Comparison of ENCODE assay signal across 23 mouse cellular contexts in the genomic region with DNA sequence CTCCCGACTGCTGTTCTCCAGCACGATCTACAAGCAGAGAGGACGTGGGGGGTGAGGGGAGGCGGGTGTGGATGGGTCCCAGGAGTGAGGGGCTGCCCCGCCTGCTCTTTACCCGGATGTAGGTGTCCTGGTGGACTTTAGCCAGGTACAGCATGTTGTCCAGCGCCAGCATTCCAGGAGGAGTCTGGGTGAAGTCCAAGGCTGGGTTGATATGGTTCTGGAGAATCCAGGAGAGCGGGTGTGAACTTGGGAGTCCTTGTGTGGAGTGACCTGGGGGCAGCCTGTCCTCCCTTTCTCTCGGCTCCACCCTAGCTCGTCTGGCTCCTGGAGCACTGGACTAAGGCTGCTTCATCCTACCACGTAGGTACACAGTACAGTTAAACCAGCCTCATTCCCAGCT. TPM values are rescaled to one million over a fixed set of nuclear protein-coding genes. Genes with fewer than 3 reads are reported as not detected.
A peak's percentile ranks its signal among the peaks of the same experiment; 100 is the strongest.
DNase-seq lines count a peak whose midpoint lies in the region; ATAC-seq lines count a peak whose summit lies in the region.
"Had no signal": no experiment of that assay in that cellular context is flagged by ENCODE, and none has a peak within 500 bp of the region (broad histone marks: within the 10 kb centered on the region; RNA-seq: fewer than 3 reads in every experiment).

No protein-coding gene starts in this region.

- no peaks in the 10 kb centered on the region for H3K27me3 ChIP-seq in limb, embryonic 15.5 days
- H3K27me3 ChIP-seq in limb, embryonic 10.5 days (ENCODE audit: low read depth, poor library complexity, severe bottlenecking): no peaks in the 10 kb centered on the region
- no peaks in the 10 kb centered on the region for H3K27me3 ChIP-seq in intestine, embryonic 16.5 days (replicated peaks; ENCODE audit: control insufficient read depth, insufficient read depth, low read length)
- H3K27me3 ChIP-seq: embryonic facial prominence, embryonic 12.5 days had no signal

- DNase-seq in limb, embryonic 10.5 days (ENCODE audit: low spot score): no peak
- DNase-seq in kidney, adult 8-10 months: peak; percentile 90 to 91
- peak; percentile 84 to 93 for DNase-seq in kidney, postnatal 25 days
- DNase-seq in spleen, postnatal 14 days (ENCODE audit: low spot score in 2 of 2): no peak
- DNase-seq in retina, embryonic 14.5 days (ENCODE audit: low spot score): no peak
- DNase-seq: adrenal gland, adult 8-10 months; B cell, adult 2 months; cerebellum, adult 11-12 months; cerebellum, postnatal 25 days; forebrain, postnatal 0 days; gastrocnemius, postnatal 36 days; heart, postnatal 36 days; lung, postnatal 10 days; right cerebral cortex, adult 18-20 months; right cerebral cortex, postnatal 4 days had no signal

- 0 out of 2 replicates have a peak overlapping the region, but pooled peaks have one; percentile 2 for H3K9ac ChIP-seq in limb, embryonic 15.5 days
- H3K9ac ChIP-seq in intestine, embryonic 16.5 days (ENCODE audit: low read depth, low read length): 0 out of 2 replicates have a peak overlapping the region, but pooled peaks have one; percentile 1
- H3K9ac ChIP-seq: embryonic facial prominence, embryonic 12.5 days; forebrain, postnatal 0 days; liver, embryonic 14.5 days had no signal

- no peaks in the 10 kb centered on the region for H3K4me1 ChIP-seq in limb, embryonic 15.5 days
- H3K4me1 ChIP-seq in limb, embryonic 10.5 days: no peaks in the 10 kb centered on the region
- no peaks in the 10 kb centered on the region; the same call in 1 of the 2 replicates for H3K4me1 ChIP-seq in intestine, embryonic 16.5 days (ENCODE audit: control insufficient read depth, insufficient read depth, low read length)
- H3K4me1 ChIP-seq: embryonic facial prominence, embryonic 12.5 days had no signal

- H3K27ac ChIP-seq in limb, embryonic 15.5 days: no peak overlapping the region
- no peak overlapping the region for H3K27ac ChIP-seq in limb, embryonic 10.5 days
- H3K27ac ChIP-seq in intestine, embryonic 16.5 days (ENCODE audit: low read length): peak overlapping the region; percentile 57
- H3K27ac ChIP-seq: embryonic facial prominence, embryonic 12.5 days; left cerebral cortex, adult 2 months; liver, embryonic 14.5 days; midbrain, embryonic 10.5 days had no signal

- H3K9me3 ChIP-seq in limb, embryonic 15.5 days: no peaks in the 10 kb centered on the region
- no peaks in the 10 kb centered on the region for H3K9me3 ChIP-seq in limb, embryonic 10.5 days (replicated peaks)
- H3K9me3 ChIP-seq in intestine, embryonic 16.5 days (ENCODE audit: control insufficient read depth, low read length): no peaks in the 10 kb centered on the region
- H3K9me3 ChIP-seq: embryonic facial prominence, embryonic 12.5 days; midbrain, embryonic 10.5 days had no signal

- peaks cover 92% of the 10 kb centered on the region for H3K36me3 ChIP-seq in limb, embryonic 15.5 days
- peaks cover 98% of the 10 kb centered on the region for H3K36me3 ChIP-seq in limb, embryonic 10.5 days
- peaks cover 20% of the 10 kb centered on the region for H3K36me3 ChIP-seq in intestine, embryonic 16.5 days (ENCODE audit: control insufficient read depth, insufficient read depth, low read length)

- H3K4me2 ChIP-seq in limb, embryonic 15.5 days: no peak overlapping the region
- no peak overlapping the region for H3K4me2 ChIP-seq in intestine, embryonic 16.5 days (ENCODE audit: low read depth, low read length)
- H3K4me2 ChIP-seq: embryonic facial prominence, embryonic 12.5 days had no signal

- H3K4me3 ChIP-seq in limb, embryonic 15.5 days: no peak overlapping the region
- H3K4me3 ChIP-seq in limb, embryonic 10.5 days: no peak overlapping the region
- no peak overlapping the region for H3K4me3 ChIP-seq in intestine, embryonic 16.5 days (ENCODE audit: low read length)
- H3K4me3 ChIP-seq: embryonic facial prominence, embryonic 12.5 days; left cerebral cortex, adult 2 months; midbrain, embryonic 10.5 days had no signal

- WGBS in limb, embryonic 15.5 days: 91% methylated on average over 11 of the region's 11 CpGs
- 92% methylated on average over 11 of the region's 11 CpGs for whole genome bisulfite sequencing in limb, embryonic 10.5 days
- WGBS in intestine, embryonic 16.5 days: 83% methylated on average over 11 of the region's 11 CpGs

- ATAC-seq in limb, embryonic 15.5 days (ENCODE audit: insufficient number of reproducible peaks, low FRiP score, low TSS enrichment, low read depth): no peak
- peak; percentile 81 for ATAC-seq in intestine, embryonic 16.5 days
- ATAC-seq in CD4-positive, CD25-positive, alpha-beta regulatory T cell, adult 4 months: no peak
- ATAC-seq: forebrain, postnatal 0 days; hindbrain, embryonic 16.5 days had no signal

RNA-seq across cellular contexts. Expression of a gene that starts 9.8 kb away (rescaled TPM):
- polyA plus RNA-seq in limb, embryonic 15.5 days (2015; fragmentation: Nextera tagmentation; extraction: Ambion mirVana): 53.3 and 61.8 TPM in 2 replicates
- polyA plus RNA-seq in limb, embryonic 10.5 days (2016; fragmentation: Nextera tagmentation; extraction: Ambion mirVana): 61.3 and 65.5 TPM in 2 replicates
- polyA plus RNA-seq in intestine, embryonic 16.5 days (2015; fragmentation: Nextera tagmentation; extraction: Ambion mirVana): 135 and 154 TPM in 2 replicates
- 10 to 100 TPM; 39.2 to 59.8 TPM for polyA plus RNA-seq in CD4-positive, CD25-positive, alpha-beta regulatory T cell, adult 4 months (2017; shearing (Covaris generic))

RNA-seq across cellular contexts. Expression of a gene that starts 28.9 kb away (rescaled TPM):
- polyA plus RNA-seq in limb, embryonic 15.5 days (2015; fragmentation: Nextera tagmentation; extraction: Ambion mirVana): 77.4 and 80.9 TPM in 2 replicates
- polyA plus RNA-seq in limb, embryonic 10.5 days (2016; fragmentation: Nextera tagmentation; extraction: Ambion mirVana): 76.9 and 94.2 TPM in 2 replicates
- polyA plus RNA-seq in intestine, embryonic 16.5 days (2015; fragmentation: Nextera tagmentation; extraction: Ambion mirVana): 63.5 and 67.2 TPM in 2 replicates
- polyA plus RNA-seq in CD4-positive, CD25-positive, alpha-beta regulatory T cell, adult 4 months (2017; shearing (Covaris generic)): 10 to 100 TPM; 37.2 to 65.4 TPM

Comparison
In these comparisons a context has a peak if more than half of its experiments do, and no peak if none do; other contexts are left out.
1. DNase-seq: peak in kidney, adult 8-10 months (2 of 2) and kidney, postnatal 25 days (2 of 2); none in limb, embryonic 10.5 days (single experiment), spleen, postnatal 14 days (0 of 2) and retina, embryonic 14.5 days (single experiment).